Mouse (Mus musculus): Measurements from ENCODE around the gene Unkl. TPM values are rescaled to one million over a fixed set of nuclear protein-coding genes. Genes with fewer than 3 reads are reported as not detected.

Gene Unkl
- total RNA-seq, 2 experiments from 2014 or later, result 8.4 to 9.6 TPM

Small RNA genes within 50 kb of the gene (microRNA-seq; reads per million reads assigned to microRNA genes)
- gene Mir3547, result 0.83 reads per million

Other genes starting within 250 kb of the Unkl start
- gene Jpt2, start 227.7 kb upstream of the Unkl start, total RNA-seq (2021), result 1 to 10 TPM; 8.4 to 8.6 TPM
- 10 to 100 TPM; 10.8 to 13.3 TPM for gene Cramp1l, start 172.6 kb upstream of the Unkl start, total RNA-seq (2021)
- 1 to 10 TPM; 4.9 to 6.6 TPM for gene Ift140, start 172.3 kb upstream of the Unkl start, total RNA-seq (2021)
- gene Tmem204, start 104.8 kb upstream of the Unkl start, total RNA-seq (2021), result 10 to 100 TPM; 34.5 to 41.7 TPM
- gene Telo2, start 72.4 kb upstream of the Unkl start, total RNA-seq (2021), result 10 to 100 TPM; 10.8 to 12.2 TPM
- 1 to 10 TPM; 3.7 to 6.7 TPM for gene Ptx4, start 67.6 kb upstream of the Unkl start, total RNA-seq (2021)
- gene Clcn7, start 55.0 kb upstream of the Unkl start, total RNA-seq (2021), result 10 to 100 TPM; 25.5 to 27.5 TPM
- not detected for gene Ccdc154, start 25.9 kb upstream of the Unkl start, total RNA-seq (2021)
- not detected for gene Gm38655, start 12.9 kb upstream of the Unkl start, total RNA-seq (2021)
- 10 to 100 TPM; 22.1 to 23.2 TPM for gene BC003965, start 3.8 kb upstream of the Unkl start, total RNA-seq (2021)
- gene Gnptg, start 51.7 kb downstream of the Unkl start, total RNA-seq (2021), result 10 to 100 TPM; 10.8 to 12.3 TPM
- 1 to 10 TPM; 7.4 to 8.7 TPM for gene Tsr3, start 51.8 kb downstream of the Unkl start, total RNA-seq (2021)
- under 1 TPM; 0.55 to 0.61 TPM for gene Baiap3, start 68.0 kb downstream of the Unkl start, total RNA-seq (2021)
- gene Ube2i, start 86.2 kb downstream of the Unkl start, total RNA-seq (2021), result 10 to 100 TPM; 91.6 to 97.5 TPM
- gene Prss34, start 110.0 kb downstream of the Unkl start, total RNA-seq (2021), result under 1 TPM; 0.22 to 0.29 TPM
- gene Prss28, start 120.2 kb downstream of the Unkl start, total RNA-seq (2021), result not detected
- gene Prss29, start 130.3 kb downstream of the Unkl start, total RNA-seq (2021), result not detected
- under 1 TPM; 0.47 to 0.84 TPM for gene Tpsab1, start 157.2 kb downstream of the Unkl start, total RNA-seq (2021)
- gene Tpsb2, start 177.9 kb downstream of the Unkl start, total RNA-seq (2021), result 1 to 10 TPM; 1.6 to 2.2 TPM
- gene Tpsg1, start 180.9 kb downstream of the Unkl start, total RNA-seq (2021), result not detected
- gene Cacna1h, start 245.4 kb downstream of the Unkl start, total RNA-seq (2021), result 1 to 10 TPM; 6.9 to 7.3 TPM

Measured in heart, postnatal 25 days (tissue).